Mouse (Mus musculus): Measurements from ENCODE around the gene Nova2. TPM values are rescaled to one million over a fixed set of nuclear protein-coding genes. Genes with fewer than 3 reads are reported as not detected.

The Nova2 gene
- polyA plus RNA-seq, 1 experiment from 2014 or later, result 0.98 TPM

GRCm38 (mm10) chr7:18927759-18928158, 2.1 kb downstream of the Nova2 start:
- no peak overlapping the region for H3K27ac ChIP-seq (replicated peaks)
- H3K4me1 ChIP-seq, result peaks cover 39% of the 10 kb centered on the region
- WGBS, result 46% methylated on average over 3 of the region's 3 CpGs
- H3K27me3 ChIP-seq (replicated peaks; ENCODE audit: low read depth, poor library complexity, severe bottlenecking), result peaks cover 58% of the 10 kb centered on the region
- H3K36me3 ChIP-seq (replicated peaks), result no peaks in the 10 kb centered on the region
- DNase-seq (ENCODE audit: low spot score), result no peak
- peak overlapping the region; percentile 23; the same call in 1 of the 2 replicates for H3K4me3 ChIP-seq
- H3K9me3 ChIP-seq, result no peaks in the 10 kb centered on the region

- 26% methylated on average over 1 of the region's 1 CpGs for WGBS
- Histone ChIP-seq H3K27ac (replicated peaks) (peak overlapping the region; percentile 44), H3K36me3 (replicated peaks) (peaks cover 23% of the 10 kb centered on the region), H3K27me3 (replicated peaks; ENCODE audit: low read depth, poor library complexity, severe bottlenecking) (peaks cover 9% of the 10 kb centered on the region; the same call in 1 of the 2 replicates), H3K9me3 (no peaks in the 10 kb centered on the region), H3K4me1 (peaks cover 10% of the 10 kb centered on the region), H3K4me3 (0 out of 2 replicates have a peak overlapping the region, but pooled peaks have one; percentile 9)
- DNase-seq (ENCODE audit: low spot score), result no peak
Observed at GRCm38 (mm10) chr7:18942376-18942775, 16.7 kb downstream of the Nova2 start.

DNA sequence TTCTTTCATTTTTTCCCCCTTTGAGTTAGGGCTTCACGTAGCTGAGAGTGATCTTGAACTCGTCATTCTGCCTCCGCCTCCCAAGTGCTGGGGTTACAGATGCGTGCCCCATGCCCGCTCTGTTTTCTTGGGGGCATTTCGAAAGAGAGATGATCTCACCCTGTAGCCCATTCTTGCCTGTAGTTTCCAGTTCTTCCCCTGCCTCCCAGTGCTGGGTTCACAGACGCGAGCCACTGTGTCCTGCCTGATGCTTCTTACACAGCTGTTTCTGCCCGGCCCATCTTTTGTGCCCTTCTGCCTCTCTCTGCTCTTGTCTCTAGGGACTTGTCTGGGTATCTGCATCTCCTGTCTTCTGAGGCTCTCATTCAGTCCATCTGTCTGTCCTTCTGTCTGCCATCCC, 17.1 kb downstream of the Nova2 start:
- Histone ChIP-seq H3K9me3 (no peaks in the 10 kb centered on the region), H3K27me3 (replicated peaks; ENCODE audit: low read depth, poor library complexity, severe bottlenecking) (peaks cover 9% of the 10 kb centered on the region; the same call in 1 of the 2 replicates), H3K36me3 (replicated peaks) (peaks cover 23% of the 10 kb centered on the region), H3K27ac (replicated peaks) (no peak overlapping the region), H3K4me1 (peaks cover 10% of the 10 kb centered on the region), H3K4me3 (no peak overlapping the region)
- no peak for DNase-seq (ENCODE audit: low spot score)
- WGBS, result 60% methylated on average over 9 of the region's 9 CpGs

DNA sequence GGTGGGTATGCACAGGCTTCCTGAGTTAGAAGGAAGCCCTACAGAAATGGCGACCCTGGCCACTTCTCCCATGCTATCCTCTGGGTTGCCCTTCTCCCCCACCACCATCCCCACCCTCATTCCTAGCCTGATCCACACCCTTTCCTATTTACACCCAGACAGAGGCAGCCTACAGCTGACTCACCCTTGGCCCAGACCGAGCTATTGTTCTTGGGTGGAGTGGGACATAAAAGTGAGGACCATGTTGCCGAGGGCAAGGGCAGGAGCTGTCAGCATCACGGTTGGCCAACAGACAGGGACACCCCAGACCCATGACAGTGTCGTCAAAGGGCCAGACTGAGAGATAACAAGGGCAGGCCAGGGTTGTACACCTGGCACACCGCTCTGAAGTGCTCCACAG, 22.5 kb downstream of the Nova2 start:
- WGBS, result 72% methylated on average over 6 of the region's 6 CpGs
- Histone ChIP-seq H3K27ac (replicated peaks) (no peak overlapping the region; the same call in 1 of the 2 replicates), H3K27me3 (replicated peaks; ENCODE audit: low read depth, poor library complexity, severe bottlenecking) (peaks cover 5% of the 10 kb centered on the region; the same call in 1 of the 2 replicates), H3K36me3 (replicated peaks) (peaks cover 23% of the 10 kb centered on the region), H3K9me3 (no peaks in the 10 kb centered on the region), H3K4me1 (peaks cover 38% of the 10 kb centered on the region), H3K4me3 (no peak overlapping the region)
- DNase-seq (ENCODE audit: low spot score), result no peak

DNA sequence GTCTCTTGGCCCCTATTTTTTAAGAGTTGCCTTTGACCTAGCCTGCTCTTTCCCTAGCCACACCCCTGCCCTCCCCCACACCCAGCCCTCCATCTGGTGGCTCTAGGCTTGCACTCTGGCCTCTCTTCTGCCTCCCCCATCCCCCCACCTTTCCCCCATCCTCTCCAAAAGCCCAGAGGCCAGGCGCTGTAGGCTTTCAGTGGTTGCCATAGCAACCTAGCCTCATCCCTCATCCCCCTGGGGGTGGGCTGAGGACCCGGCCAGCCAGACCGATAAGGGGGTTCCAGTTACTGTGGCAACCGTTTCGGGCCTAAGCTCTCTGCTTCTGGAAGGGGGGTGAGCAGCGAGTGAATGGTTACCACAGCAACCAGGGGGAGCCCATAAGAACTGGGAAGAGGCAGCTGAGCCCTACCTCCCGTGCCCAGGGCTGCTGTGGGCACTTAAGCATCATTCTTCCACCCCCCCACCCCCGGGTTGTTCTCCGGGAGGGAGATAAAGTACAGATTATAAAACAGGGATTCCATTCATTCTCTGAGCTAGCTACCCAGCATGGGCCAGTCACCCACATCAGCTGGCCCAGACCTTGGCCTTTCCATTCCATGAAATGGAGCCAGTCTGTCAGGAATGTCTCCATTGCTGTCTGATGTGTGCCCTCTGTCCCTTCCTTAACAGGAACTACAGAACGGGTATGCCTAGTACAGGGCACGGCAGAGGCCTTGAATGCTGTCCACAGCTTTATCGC, 24.3 kb downstream of the Nova2 start:
- Histone ChIP-seq H3K27me3 (replicated peaks; ENCODE audit: low read depth, poor library complexity, severe bottlenecking) (0 out of 2 replicates have a peak, but pooled peaks cover 8% of the 10 kb centered on the region), H3K4me1 (peaks cover 38% of the 10 kb centered on the region), H3K9me3 (no peaks in the 10 kb centered on the region), H3K4me3 (peak overlapping the region; percentile 23), H3K36me3 (replicated peaks) (peaks cover 17% of the 10 kb centered on the region), H3K27ac (replicated peaks) (peak overlapping the region; percentile 61)
- DNase-seq (ENCODE audit: low spot score), result peak; percentile 68
- WGBS, result 22% methylated on average over 12 of the region's 12 CpGs

DNA sequence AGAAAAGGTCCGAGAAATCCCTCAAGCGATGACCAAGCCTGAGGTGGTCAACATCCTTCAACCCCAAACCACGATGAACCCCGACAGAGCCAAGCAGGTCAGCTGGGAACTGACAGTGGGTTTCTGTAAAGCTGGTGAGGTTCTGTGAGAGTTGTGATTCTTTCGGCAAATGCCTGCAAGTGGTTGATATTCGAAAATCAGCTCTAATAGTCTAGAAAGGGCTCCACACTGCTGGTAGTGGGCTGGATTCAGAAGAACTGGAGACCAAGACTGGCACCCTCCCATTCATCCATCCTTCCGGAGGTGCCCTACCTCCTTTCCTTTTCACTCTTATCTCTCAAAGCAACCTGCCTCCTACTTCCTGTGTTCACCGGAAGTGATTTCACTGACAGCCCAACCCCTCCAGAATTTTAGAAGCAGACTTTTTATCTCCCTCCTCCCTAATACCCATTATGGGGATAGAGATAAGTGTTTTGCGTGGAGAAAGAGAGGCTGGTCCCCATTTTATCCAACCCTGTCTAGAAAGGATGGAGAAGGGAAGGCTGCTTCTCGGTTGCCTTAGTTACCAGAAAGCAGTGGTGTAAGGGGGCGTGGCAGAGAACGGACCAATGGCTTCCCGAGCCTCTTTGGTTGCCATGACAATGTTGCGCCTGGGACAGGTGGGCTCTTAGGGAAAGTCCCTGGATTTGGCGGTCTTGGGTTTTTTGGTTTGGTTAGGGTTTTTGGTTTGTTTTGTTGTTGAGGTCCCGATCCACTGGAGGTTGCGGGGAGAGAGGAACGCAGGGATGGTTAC, 25.0 kb downstream of the Nova2 start:
- Histone ChIP-seq H3K27ac (replicated peaks) (peak overlapping the region; percentile 36), H3K36me3 (replicated peaks) (peaks cover 11% of the 10 kb centered on the region), H3K4me3 (peak overlapping the region; percentile 24), H3K9me3 (no peaks in the 10 kb centered on the region), H3K4me1 (peaks cover 38% of the 10 kb centered on the region), H3K27me3 (replicated peaks; ENCODE audit: low read depth, poor library complexity, severe bottlenecking) (peaks cover 14% of the 10 kb centered on the region)
- WGBS, result 20% methylated on average over 18 of the region's 18 CpGs
- DNase-seq (ENCODE audit: low spot score), result peak; percentile 46

- DNase-seq (ENCODE audit: low spot score), result peak; percentile 79
- WGBS, result 17% methylated on average over 15 of the region's 15 CpGs
- Histone ChIP-seq H3K27me3 (replicated peaks; ENCODE audit: low read depth, poor library complexity, severe bottlenecking) (peaks cover 20% of the 10 kb centered on the region), H3K36me3 (replicated peaks) (peaks cover 8% of the 10 kb centered on the region), H3K4me3 (peak overlapping the region; percentile 24), H3K9me3 (no peaks in the 10 kb centered on the region), H3K27ac (replicated peaks) (no peak overlapping the region), H3K4me1 (peaks cover 38% of the 10 kb centered on the region)
Observed at GRCm38 (mm10) chr7:18951397-18951796, 25.7 kb downstream of the Nova2 start.

GRCm38 (mm10) chr7:18957569-18958383, 32.1 kb downstream of the Nova2 start:
- DNase-seq (ENCODE audit: low spot score), result peak; percentile 82
- H3K27ac ChIP-seq (replicated peaks), result peak overlapping the region; percentile 66
- H3K4me1 ChIP-seq, result peaks cover 36% of the 10 kb centered on the region
- H3K36me3 ChIP-seq (replicated peaks), result no peaks in the 10 kb centered on the region; the same call in 1 of the 2 replicates
- peaks cover 79% of the 10 kb centered on the region for H3K27me3 ChIP-seq (replicated peaks; ENCODE audit: low read depth, poor library complexity, severe bottlenecking)
- 1% methylated on average over 107 of the region's 107 CpGs for WGBS
- H3K9me3 ChIP-seq, result no peaks in the 10 kb centered on the region
- H3K4me3 ChIP-seq, result peak overlapping the region; percentile 69

GRCm38 (mm10) chr7:18958384-18958766, 32.7 kb downstream of the Nova2 start:
- under 1% methylated on average over 21 of the region's 21 CpGs for WGBS
- H3K27me3 ChIP-seq (replicated peaks; ENCODE audit: low read depth, poor library complexity, severe bottlenecking), result peaks cover 85% of the 10 kb centered on the region
- peaks cover 42% of the 10 kb centered on the region for H3K4me1 ChIP-seq
- no peaks in the 10 kb centered on the region; the same call in 1 of the 2 replicates for H3K36me3 ChIP-seq (replicated peaks)
- H3K4me3 ChIP-seq, result peak overlapping the region; percentile 69
- H3K9me3 ChIP-seq, result no peaks in the 10 kb centered on the region
- peak overlapping the region; percentile 66; the same call in 1 of the 2 replicates for H3K27ac ChIP-seq (replicated peaks)
- no peak for DNase-seq (ENCODE audit: low spot score)

DNA sequence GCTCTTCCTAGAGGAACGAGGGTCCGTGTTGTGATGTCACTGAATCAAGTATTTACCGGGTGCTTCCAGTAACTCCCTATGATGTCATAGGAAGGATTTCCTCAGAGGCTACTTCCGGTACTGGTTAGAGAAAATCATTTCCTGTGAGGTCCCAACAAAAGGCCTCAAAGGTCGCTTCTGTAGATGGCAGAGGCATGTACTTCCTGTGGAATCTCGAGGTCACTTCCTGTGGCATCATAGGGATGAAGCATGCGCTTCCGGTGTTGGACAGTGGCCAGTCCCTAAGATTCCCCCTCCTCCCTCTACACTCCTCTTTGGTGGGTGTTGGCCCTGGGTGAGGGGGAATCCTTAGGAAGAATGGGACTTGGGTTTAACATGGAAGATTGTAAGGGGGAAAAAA, 33.8 kb downstream of the Nova2 start:
- peaks cover 52% of the 10 kb centered on the region for H3K4me1 ChIP-seq
- H3K36me3 ChIP-seq (replicated peaks), result no peaks in the 10 kb centered on the region; the same call in 1 of the 2 replicates
- no peak overlapping the region for H3K27ac ChIP-seq (replicated peaks)
- WGBS, result 60% methylated on average over 8 of the region's 8 CpGs
- H3K4me3 ChIP-seq, result 0 out of 2 replicates have a peak overlapping the region, but pooled peaks have one; percentile 8
- no peak for DNase-seq (ENCODE audit: low spot score)
- peaks cover 96% of the 10 kb centered on the region for H3K27me3 ChIP-seq (replicated peaks; ENCODE audit: low read depth, poor library complexity, severe bottlenecking)
- H3K9me3 ChIP-seq, result no peaks in the 10 kb centered on the region

- Histone ChIP-seq H3K4me1 (peaks cover 53% of the 10 kb centered on the region), H3K27ac (replicated peaks) (no peak overlapping the region), H3K4me3 (peak overlapping the region; percentile 46), H3K27me3 (replicated peaks; ENCODE audit: low read depth, poor library complexity, severe bottlenecking) (peaks cover 100% of the 10 kb centered on the region), H3K36me3 (replicated peaks) (no peaks in the 10 kb centered on the region), H3K9me3 (no peaks in the 10 kb centered on the region)
- under 1% methylated on average over 17 of the region's 17 CpGs for WGBS
- no peak for DNase-seq (ENCODE audit: low spot score)
Observed at GRCm38 (mm10) chr7:18962171-18962792, 36.6 kb downstream of the Nova2 start.

Data from embryonic facial prominence, embryonic 10.5 days (tissue).